Comparison of ENCODE assay signal across 27 mouse cellular contexts in genomic region chr9:3736143-3736542, GRCm38 (mm10).
"Had no signal": no experiment of that assay in that cellular context is flagged by ENCODE, and none has a peak within 500 bp of the region (broad histone marks: within the 10 kb centered on the region; RNA-seq: fewer than 3 reads in every experiment).

No protein-coding gene starts in this region.

- H3K27ac ChIP-seq: limb, embryonic 10.5 days; limb, embryonic 12.5 days; limb, embryonic 13.5 days; limb, embryonic 15.5 days; liver, embryonic 12.5 days; liver, embryonic 13.5 days; liver, embryonic 14.5 days; liver, embryonic 15.5 days; lung, embryonic 15.5 days; macrophage; midbrain, embryonic 10.5 days; midbrain, embryonic 12.5 days; midbrain, embryonic 13.5 days; midbrain, embryonic 15.5 days; neural tube, embryonic 12.5 days had no signal

- H3K36me3 ChIP-seq: limb, embryonic 10.5 days; limb, embryonic 12.5 days; limb, embryonic 13.5 days; limb, embryonic 15.5 days; liver, embryonic 12.5 days; liver, embryonic 13.5 days; liver, embryonic 15.5 days; lung, embryonic 15.5 days; midbrain, embryonic 10.5 days; midbrain, embryonic 12.5 days; midbrain, embryonic 13.5 days; midbrain, embryonic 15.5 days; neural tube, embryonic 12.5 days had no signal

- H3K4me1 ChIP-seq: limb, embryonic 10.5 days; limb, embryonic 12.5 days; limb, embryonic 13.5 days; limb, embryonic 15.5 days; liver, embryonic 12.5 days; liver, embryonic 13.5 days; liver, embryonic 15.5 days; lung, embryonic 15.5 days; megakaryocyte, embryonic 14.5 days; midbrain, embryonic 10.5 days; midbrain, embryonic 12.5 days; midbrain, embryonic 13.5 days; midbrain, embryonic 15.5 days; neural tube, embryonic 12.5 days had no signal

- DNase-seq: left cerebral cortex, postnatal 4 days; liver; liver, embryonic 13.5 days; liver, postnatal 0 days; lung, adult 2 months; lung, embryonic 14.5 days; lung, postnatal 10 days; lung, postnatal 14 days; lung, postnatal 36 days; lung, postnatal 4 days; midbrain, embryonic 14.5 days had no signal

- H3K9me3 ChIP-seq: limb, embryonic 10.5 days; limb, embryonic 12.5 days; limb, embryonic 13.5 days; limb, embryonic 15.5 days; liver, embryonic 12.5 days; liver, embryonic 13.5 days; liver, embryonic 15.5 days; lung, embryonic 15.5 days; megakaryocyte, embryonic 14.5 days; midbrain, embryonic 10.5 days; midbrain, embryonic 12.5 days; midbrain, embryonic 13.5 days; midbrain, embryonic 15.5 days; neural tube, embryonic 12.5 days had no signal

- H3K4me3 ChIP-seq: limb, embryonic 10.5 days; limb, embryonic 12.5 days; limb, embryonic 13.5 days; limb, embryonic 15.5 days; liver, embryonic 12.5 days; liver, embryonic 13.5 days; liver, embryonic 15.5 days; lung, embryonic 15.5 days; megakaryocyte, embryonic 14.5 days; midbrain, embryonic 10.5 days; midbrain, embryonic 12.5 days; midbrain, embryonic 13.5 days; midbrain, embryonic 15.5 days; myocyte; neural tube, embryonic 12.5 days had no signal

- H3K9ac ChIP-seq: limb, embryonic 12.5 days; limb, embryonic 13.5 days; limb, embryonic 15.5 days; liver, embryonic 12.5 days; liver, embryonic 13.5 days; liver, embryonic 14.5 days; liver, embryonic 15.5 days; liver, postnatal 0 days; lung, embryonic 14.5 days; lung, embryonic 15.5 days; midbrain, embryonic 12.5 days; midbrain, embryonic 13.5 days; midbrain, embryonic 15.5 days; neural tube, embryonic 12.5 days had no signal

- H3K27me3 ChIP-seq: limb, embryonic 12.5 days; limb, embryonic 13.5 days; limb, embryonic 15.5 days; liver, embryonic 12.5 days; liver, embryonic 13.5 days; liver, embryonic 15.5 days; lung, embryonic 15.5 days; megakaryocyte, embryonic 14.5 days; midbrain, embryonic 12.5 days; midbrain, embryonic 13.5 days; midbrain, embryonic 15.5 days; neural tube, embryonic 12.5 days had no signal
